Mouse (Mus musculus) kidney, adult 18-20 months (tissue): ENCODE results near the gene Lamb3.
"Not testable (repeated sequence)": the region's sequence is repeated elsewhere in the genome, so short reads cannot be mapped to it uniquely, and the experiment has no call there.

Experiments used
- DNase-seq: peaks from one replicate; pipeline ENCODE4 v3.0.0; 2021

Gene Lamb3

GRCm38 (mm10) chr1:193252616-193253015, 45.1 kb downstream of the Lamb3 start:
- no peak for DNase-seq

GRCm38 (mm10) chr1:193253895-193254294, 46.4 kb downstream of the Lamb3 start:
- not testable (repeated sequence) for DNase-seq

GRCm38 (mm10) chr1:193255032-193255431, 47.5 kb downstream of the Lamb3 start:
- DNase-seq: no peak

- DNase-seq: peak; percentile 81
These were observed 48.2 kb downstream of the Lamb3 start for GRCm38 (mm10) chr1:193255488-193256288.

- no peak for DNase-seq
These were observed 48.7 kb downstream of the Lamb3 start for GRCm38 (mm10) chr1:193256289-193256577.

- no peak for DNase-seq
These were observed 49.2 kb downstream of the Lamb3 start for GRCm38 (mm10) chr1:193256621-193257098.

- no peak for DNase-seq
These were observed 52.1 kb downstream of the Lamb3 start for GRCm38 (mm10) chr1:193259559-193259958.

- peak; percentile 40 for DNase-seq
These were observed 54.5 kb downstream of the Lamb3 start for GRCm38 (mm10) chr1:193261897-193262548.

- DNase-seq: no peak
These were observed 55.8 kb downstream of the Lamb3 start for GRCm38 (mm10) chr1:193263026-193263907.

- DNase-seq: no peak
These were observed 56.6 kb downstream of the Lamb3 start, which contains the start of gene Hsd11b1 for GRCm38 (mm10) chr1:193263955-193264598. TSS of gene Hsd11b1 (minus strand) at chr1:193264075.

- DNase-seq: no peak
These were observed 58.2 kb downstream of the Lamb3 start for GRCm38 (mm10) chr1:193265734-193266133.

GRCm38 (mm10) chr1:193270965-193271763, 63.7 kb downstream of the Lamb3 start:
- DNase-seq: no peak

- no peak for DNase-seq
These were observed 64.8 kb downstream of the Lamb3 start for GRCm38 (mm10) chr1:193272137-193272915.

GRCm38 (mm10) chr1:193272916-193273601, 65.6 kb downstream of the Lamb3 start, which contains the start of gene G0s2:
TSS of gene G0s2 (minus strand) at chr1:193273217.
- DNase-seq: peak; percentile 86

GRCm38 (mm10) chr1:193274407-193275071, 67.0 kb downstream of the Lamb3 start:
- DNase-seq: peak; percentile 54

- peak; percentile 48 for DNase-seq
These were observed 71.0 kb downstream of the Lamb3 start for GRCm38 (mm10) chr1:193278414-193279045.

GRCm38 (mm10) chr1:193279492-193279891, 72.0 kb downstream of the Lamb3 start:
- DNase-seq: no peak

- no peak for DNase-seq
These were observed 73.8 kb downstream of the Lamb3 start for GRCm38 (mm10) chr1:193281344-193281743.

GRCm38 (mm10) chr1:193284228-193284779, 76.8 kb downstream of the Lamb3 start:
- no peak for DNase-seq
